Mouse (Mus musculus) right cerebral cortex, postnatal 25 days (tissue): ENCODE measurements around the gene Rasal3.

Source experiments
- DNase-seq: peaks from one replicate; pipeline ENCODE4 v3.0.0; 2022

The Rasal3 gene

GRCm38 (mm10) chr17:32388370-32389100 is 14.8 kb downstream of the Rasal3 start:
- peak; percentile 40 for DNase-seq

- no peak for DNase-seq
Measured at GRCm38 (mm10) chr17:32387986-32388369, 15.4 kb downstream of the Rasal3 start.

DNA sequence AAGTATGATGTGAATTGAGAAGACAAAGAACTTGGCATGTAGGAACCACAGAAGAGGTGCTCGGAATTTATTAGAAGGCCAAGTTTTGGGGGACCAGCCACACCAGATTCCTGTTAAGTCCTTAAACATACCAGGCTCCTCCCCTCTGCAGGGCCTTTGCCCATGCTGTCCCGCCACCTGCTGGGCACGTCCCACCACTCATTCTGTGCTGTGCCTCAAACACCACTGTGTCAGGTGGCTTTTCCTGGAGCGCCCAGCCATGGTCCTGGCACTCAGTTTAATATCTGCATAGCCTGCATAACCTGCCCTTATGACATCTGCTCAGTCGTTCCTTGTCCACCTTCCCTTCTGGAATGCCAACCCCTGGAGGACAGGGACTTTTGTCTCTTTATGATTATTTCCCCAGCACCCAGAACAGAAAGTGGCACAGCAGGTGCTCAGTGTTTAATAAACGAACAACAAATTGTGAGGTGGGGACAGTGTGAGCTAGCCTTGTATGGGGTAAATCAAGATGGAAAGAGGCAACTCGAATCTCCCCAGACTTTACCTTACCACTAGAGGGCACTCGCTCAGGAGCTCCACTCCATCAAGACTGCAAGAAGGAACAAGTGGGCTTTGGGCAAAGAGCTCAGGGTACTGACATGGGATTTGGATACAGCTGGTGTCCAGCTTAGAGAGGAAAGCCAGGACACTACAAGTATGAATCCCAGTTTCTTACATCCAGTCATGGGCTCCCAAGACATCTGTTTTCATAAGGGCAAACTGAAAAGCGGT is 16.5 kb downstream of the Rasal3 start:
- no peak for DNase-seq

GRCm38 (mm10) chr17:32383661-32384060 is 19.7 kb downstream of the Rasal3 start:
- DNase-seq: no peak

- no peak for DNase-seq
Measured at GRCm38 (mm10) chr17:32382576-32382975, 20.8 kb downstream of the Rasal3 start.

DNA sequence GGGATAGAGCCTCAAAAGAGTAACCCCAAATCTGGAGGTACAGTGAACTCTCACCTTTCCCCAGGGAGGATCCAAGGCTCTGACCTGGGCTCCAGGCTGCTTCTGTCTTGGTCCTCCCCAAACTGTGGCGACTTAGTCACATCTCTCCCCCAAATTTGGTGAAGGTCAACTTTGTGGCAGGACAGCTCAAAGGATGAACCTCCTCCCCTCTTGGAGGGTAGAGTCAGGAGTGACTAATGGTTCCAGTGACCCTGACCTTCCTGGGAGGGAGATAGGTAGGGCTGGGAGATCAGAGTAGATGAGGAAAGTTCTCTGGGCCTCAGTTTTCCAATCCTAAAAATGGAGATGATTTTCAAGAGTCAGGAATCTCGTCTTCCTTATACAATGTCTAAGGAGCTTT is 24.6 kb downstream of the Rasal3 start:
- no peak for DNase-seq

DNA sequence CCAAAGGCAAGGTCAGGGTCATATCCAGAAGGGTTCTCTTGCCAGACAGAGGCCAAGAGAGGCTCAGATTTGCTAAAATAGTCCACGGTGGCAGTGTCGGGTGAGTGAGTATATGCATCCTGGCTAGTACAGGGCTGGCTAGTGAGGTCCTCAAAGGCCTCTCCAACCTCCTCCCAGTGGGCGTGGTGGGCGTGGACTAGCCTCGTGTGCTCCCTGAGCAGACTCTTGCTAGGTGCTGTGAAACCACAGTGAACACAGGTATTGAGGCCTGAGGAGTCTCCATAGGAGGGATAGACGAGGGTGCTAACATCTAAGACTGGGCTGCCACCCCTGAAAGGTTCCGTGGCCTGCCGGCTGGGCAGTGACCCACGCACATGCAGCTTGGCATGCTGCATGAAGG is 26.2 kb downstream of the Rasal3 start:
- DNase-seq: no peak

DNA sequence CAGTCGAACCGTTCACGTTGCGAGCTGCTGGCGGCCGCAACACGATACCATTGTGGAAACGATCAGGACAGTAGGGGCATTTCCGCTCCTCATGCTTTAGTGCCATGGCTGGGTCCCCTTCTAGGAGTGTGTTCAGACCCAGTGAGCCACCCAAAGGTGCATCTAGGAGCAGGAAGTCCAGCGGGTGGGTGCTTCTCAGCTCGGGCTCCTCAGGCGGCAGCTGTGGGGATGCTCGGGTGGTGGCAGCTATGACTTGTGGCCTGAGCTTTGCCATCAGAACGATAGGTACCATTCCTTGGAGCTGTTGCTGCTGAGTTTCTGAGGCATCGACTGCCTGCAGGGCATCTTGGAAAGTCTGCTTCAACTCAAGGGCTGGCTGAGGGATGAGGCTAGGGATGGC is 26.9 kb downstream of the Rasal3 start:
- no peak for DNase-seq

DNA sequence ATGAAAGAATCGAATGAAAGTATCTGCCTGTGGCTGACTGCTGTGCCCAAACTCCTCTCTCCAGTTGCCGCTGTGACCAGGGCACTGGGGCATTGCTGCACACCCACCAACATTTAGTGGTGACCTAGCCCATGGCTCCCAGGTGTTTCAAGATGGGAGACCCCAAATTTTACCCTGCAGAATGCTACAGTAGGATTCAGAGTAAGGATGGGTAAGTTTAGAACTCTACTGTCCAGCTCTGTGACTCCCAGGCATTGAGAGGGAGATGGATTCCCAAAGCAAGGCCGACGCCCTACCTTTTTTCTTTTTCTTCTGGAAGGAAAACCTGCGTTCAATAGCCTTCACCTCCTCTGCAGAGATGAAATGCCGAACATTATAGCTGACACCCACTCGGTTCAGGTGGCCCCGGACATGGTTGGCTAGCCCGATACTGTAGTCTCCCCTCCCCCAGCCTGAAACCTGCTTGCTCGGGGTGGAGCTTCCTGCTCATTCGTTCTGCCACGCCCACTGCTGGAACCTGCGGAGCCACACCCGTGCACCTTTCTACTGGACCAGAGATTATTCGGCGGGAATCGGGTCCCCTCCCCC is 34.3 kb downstream of the Rasal3 start:
- DNase-seq: no peak

GRCm38 (mm10) chr17:32367706-32368105 is 35.7 kb downstream of the Rasal3 start:
- DNase-seq: no peak

DNA sequence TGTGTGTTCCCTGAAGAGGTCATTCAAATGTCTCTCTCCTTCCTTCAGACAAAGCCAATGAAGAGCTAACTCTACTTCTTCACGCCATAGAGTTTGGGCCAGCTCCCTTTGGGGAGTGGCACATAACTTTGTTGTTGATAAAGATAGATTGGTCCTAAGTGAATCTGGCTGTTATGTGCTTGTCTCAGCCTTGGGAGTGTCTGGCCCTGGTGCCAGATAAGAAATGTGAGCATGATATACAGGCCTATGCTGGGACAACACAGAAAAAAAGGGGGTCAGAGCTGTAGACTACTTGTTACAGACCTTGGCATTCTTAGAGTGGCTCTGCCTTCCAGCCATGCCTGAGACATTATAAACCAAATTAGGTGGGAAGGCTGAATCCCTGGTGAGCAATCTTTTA is 38.1 kb downstream of the Rasal3 start:
- DNase-seq: no peak

DNA sequence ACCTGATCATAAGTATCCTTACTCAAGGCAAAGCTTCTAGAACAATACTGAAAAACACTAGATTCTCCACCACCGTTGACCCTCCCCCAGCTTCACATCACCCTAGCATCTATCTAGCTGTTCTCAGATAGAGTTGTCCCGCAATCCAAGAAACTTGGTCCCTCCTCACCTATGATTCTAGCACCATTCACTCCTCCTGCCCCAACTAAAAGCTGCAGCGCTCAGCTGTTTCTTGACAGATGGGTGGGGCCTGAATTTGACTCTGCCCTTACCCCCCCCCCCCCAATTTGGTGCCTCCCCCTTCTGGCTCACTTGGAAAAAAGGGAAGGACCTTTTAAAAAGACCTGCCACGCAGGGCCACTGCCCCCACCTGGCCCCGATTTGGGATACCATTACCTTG is 38.5 kb downstream of the Rasal3 start:
- DNase-seq: no peak

DNA sequence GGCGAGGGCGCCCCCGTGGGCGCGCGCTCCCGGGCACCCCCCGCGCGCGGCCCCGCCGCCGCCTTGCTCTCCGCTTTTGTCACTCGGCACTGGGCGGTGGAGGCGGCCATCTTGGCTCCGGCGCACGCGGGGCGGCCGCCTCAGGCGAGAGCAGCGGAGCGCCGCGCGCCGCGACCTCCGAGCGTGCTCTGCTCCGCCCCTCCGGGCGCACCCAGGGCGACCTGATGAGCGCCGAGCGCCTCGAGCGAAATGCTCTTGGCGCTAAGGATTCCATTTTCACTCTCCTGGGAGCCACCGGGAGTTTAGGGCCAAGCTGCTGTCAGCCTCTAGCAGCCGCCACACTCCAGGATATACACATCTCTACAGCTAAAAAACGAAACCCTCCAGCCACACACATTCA is 39.1 kb downstream of the Rasal3 start:
- DNase-seq: peak; percentile 91

DNA sequence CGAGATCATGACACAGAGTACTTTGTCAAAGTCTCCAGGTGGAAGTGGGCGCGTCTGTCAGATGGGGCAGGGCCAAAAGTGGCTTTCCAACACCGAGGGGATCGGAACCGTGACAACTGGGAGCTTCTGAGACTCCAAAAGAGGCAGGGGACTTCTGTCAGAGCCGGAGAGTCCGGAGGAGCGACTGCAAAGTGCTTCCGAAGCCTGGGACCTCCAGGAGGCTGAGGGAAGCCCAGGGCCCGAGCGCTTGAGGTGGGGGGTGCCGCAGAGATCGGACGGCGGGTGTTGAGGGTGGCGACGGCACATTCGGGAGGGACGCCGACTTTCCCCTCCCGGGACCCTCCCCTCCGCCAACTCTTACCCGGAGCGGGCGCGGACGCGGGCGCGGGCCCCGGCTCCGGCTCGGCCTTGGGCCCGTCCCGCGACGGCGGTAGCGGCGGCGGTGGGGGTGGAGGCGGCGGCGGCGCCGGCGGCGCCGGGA is 39.5 kb downstream of the Rasal3 start:
- DNase-seq: no peak

GRCm38 (mm10) chr17:32362686-32363085 is 40.7 kb downstream of the Rasal3 start:
- DNase-seq: no peak

DNA sequence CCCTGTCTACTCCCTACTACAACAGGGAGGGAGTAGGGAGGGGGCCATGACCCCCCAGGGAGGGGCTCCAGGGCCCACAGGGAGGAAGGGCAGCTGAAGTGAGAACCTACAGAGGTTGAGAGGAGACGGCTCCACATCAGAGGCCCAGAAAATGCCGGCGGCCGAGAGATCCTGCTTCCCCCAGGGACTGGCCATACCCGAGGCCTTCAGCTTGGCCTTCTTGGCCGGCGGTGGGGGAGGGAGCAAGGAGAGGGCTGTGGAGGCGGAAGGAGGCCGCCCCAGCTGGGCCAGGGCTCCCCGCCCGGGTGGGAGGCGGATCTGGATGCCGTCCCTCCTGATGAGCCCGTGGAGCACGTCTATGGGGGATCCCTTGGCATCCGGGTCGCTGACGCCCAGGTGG is 43.5 kb downstream of the Rasal3 start:
- DNase-seq: no peak

GRCm38 (mm10) chr17:32358943-32359340 is 44.4 kb downstream of the Rasal3 start:
- no peak for DNase-seq

DNA sequence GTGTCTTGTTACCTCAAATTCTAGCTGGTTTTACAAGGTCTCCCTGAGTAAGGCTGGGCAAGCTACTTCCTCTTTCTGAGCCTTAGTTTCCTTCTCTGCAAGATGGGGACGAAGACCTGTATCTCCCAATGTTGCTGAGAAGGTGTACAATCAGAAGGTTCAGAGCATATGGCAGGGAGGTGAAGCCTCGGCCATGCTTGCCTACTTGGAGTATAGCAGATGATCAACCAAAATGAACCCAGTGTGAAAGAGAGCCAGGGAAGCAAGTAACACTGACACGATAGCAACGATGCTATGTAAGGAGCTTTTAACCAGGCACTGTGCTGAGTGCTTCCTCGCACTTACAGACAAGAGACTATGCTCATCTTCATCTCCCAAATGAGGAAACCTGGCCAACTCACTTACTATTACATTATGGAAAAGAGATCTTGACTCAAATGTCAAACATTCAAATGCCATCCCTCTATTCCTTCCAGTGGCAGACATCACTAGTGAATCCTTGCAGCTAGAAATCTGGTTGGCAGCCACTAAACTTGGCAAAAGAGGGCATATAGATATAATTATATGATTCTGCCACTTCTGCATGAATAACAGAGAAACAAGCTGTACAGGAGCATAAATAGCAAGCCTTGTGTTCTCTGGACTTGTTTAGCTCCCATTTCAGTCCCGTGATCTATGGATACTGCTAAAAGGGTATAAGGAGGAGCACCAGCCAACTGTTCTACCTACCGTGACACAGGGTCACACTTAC is 45.0 kb downstream of the Rasal3 start:
- DNase-seq: no peak

DNA sequence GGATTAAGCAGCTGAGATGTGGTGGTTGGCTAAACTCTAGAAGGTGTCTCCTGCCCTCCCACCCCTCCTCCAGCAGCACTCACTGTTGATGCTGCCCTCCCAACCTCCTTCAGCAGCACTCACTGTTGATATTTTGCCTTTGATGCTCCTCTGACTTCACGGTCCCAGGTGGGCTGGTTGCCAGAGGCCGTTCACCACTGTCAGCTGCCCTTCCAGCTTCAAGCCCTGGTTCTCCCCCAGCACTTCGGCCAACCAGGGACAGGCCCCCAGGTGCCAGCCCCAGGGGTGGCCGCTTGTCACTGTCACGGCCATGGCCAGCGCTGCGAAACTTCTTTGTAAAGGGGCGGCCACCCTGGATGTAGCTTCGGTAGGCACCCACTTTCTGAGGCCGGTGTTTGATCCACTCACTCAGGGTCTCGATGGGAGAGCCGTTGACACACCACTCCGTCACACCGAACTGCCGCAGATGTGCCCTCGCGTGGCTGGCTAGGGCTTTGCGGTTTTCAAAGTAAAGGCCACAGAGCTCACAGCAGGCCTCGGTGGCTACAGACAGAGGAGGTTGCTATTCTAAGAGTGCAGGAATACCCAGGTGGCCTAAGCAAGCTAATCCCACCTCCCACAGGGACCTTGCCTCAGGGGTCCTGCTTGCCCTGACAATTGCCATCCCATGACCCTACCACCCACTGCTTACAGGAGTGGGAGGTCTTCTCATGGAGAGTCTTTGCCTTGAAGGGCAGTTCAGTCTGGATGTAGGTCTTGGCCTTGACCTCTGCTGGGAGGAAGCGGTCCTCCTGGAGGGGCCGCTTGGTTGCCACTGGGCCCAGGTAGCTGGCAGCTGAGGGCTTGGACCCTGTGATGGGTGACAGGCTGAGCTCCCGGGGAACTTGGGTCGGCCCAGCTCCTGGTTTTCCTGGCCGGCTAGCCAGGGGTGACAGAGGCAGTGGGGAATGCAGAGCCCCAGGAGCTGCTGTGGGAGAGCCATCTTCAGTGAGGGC is 46.3 kb downstream of the Rasal3 start:
- DNase-seq: no peak

GRCm38 (mm10) chr17:32356281-32356680 is 47.1 kb downstream of the Rasal3 start:
- no peak for DNase-seq

DNA sequence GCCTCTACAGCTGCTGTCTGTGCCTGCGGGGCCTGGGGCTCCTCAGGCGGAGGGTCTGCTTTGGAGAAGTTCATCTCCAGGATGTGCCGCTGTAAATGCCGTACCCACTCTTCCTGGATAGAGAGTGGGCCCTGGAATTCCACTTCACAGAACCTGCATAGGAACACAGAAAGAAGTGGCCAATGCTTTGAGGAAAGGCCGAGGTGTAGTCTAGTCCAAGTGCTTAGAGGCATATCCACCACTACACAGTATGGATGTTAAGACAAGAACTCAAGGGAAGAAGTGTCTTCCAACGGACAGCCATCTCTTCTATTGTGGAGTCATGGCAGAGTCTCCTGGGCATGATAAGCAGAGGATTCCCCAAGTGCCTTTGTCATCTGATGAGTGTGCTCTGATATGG is 48.4 kb downstream of the Rasal3 start:
- DNase-seq: no peak

DNA sequence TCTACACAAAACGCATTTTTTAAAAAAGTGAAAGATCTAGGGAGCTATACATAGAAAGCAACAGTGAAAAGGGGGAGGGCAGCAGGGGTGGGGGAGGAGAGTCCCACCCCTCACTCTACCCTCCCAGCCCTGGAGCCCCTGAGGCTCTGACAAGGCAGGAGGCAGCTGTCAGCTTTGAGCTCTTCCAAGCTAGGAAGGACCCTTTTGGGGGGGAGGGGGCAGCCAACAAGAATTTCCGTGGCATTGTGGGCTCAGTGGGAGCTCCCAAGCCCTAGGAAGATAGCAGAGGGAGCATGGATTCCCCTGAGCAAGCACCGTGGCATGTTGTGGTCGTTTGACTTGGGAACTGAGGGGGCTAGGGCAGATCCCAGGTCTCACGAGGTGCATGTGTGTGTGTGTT is 49.2 kb downstream of the Rasal3 start:
- DNase-seq: no peak
